Mouse (Mus musculus): ENCODE results near the gene 4930523C07Rik. TPM values are rescaled to one million over a fixed set of nuclear protein-coding genes. Genes with fewer than 3 reads are reported as not detected.

4930523C07Rik gene
- polyA plus RNA-seq, 1 experiment from 2014 or later: 5.4 TPM

Other genes starting within 250 kb of the 4930523C07Rik start
- gene Tnn, start 109.2 kb downstream of the 4930523C07Rik start, polyA plus RNA-seq (2016; fragmentation: Nextera tagmentation; extraction: Ambion mirVana): 0.22 and 0.23 TPM in 2 replicates
- gene Mrps14, start 150.8 kb downstream of the 4930523C07Rik start, polyA plus RNA-seq (2016; fragmentation: Nextera tagmentation; extraction: Ambion mirVana): 182 and 187 TPM in 2 replicates
- 241 TPM in 2 replicates for gene Cacybp, start 168.5 kb downstream of the 4930523C07Rik start, polyA plus RNA-seq (2016; fragmentation: Nextera tagmentation; extraction: Ambion mirVana)

Measured in hindbrain, embryonic 12.5 days (tissue).